Mouse (Mus musculus): ENCODE measurements around the gene Faah. TPM values are rescaled to one million over a fixed set of nuclear protein-coding genes. Genes with fewer than 3 reads are reported as not detected.
A peak's percentile ranks its signal among the peaks of the same experiment; 100 is the strongest.

Faah gene
- polyA plus RNA-seq, 1 experiment = not detected

DNA sequence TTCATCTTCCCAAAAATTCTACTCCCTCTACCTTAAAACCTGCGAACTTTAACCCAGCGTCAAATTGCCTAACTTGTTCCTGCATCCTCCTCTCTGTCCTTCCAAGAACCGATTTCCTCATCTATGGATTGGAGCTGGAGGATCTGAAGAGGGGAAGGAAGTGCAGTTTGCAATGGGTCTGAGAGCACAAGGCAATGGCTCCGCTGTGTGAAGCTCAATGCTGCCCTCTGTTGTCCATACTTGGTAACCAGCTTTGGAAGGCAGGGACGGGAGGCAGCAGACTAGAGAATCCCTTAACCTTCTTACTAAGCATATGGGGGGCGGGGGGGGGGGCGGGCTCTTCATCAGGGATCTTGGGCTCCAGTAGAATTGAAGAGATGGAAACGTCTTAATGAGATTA lies 37.0 kb downstream of the Faah start:
- no peaks in the 10 kb centered on the region; the same call in 1 of the 2 replicates for H3K4me1 ChIP-seq (ENCODE audit: control insufficient read depth, insufficient read depth, insufficient read length, low read length)
- no peak overlapping the region for H3K27ac ChIP-seq (replicated peaks; ENCODE audit: low read depth, low read length)
- no peak overlapping the region for H3K4me3 ChIP-seq (ENCODE audit: insufficient read depth, low read depth, low read length)

DNA sequence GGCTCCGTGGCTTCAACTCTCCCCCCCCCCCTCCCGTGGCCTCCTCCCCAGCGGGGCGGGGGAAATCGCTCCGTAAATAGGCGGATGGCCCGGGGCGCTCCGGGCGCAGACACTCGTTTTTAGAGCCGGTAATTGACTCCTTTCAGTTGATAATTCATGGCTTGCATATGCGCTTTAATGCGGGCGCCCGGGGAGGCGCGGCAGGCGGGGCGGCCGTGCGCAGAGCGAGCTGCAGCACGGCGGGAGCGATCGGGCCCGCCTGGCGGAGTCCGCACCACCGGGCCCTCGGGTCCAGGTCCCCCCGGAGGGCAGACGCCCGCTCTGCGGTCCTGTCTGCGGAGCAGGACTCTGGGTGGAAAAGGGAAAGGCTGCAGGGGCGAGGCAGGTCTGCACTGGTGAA lies 38.3 kb downstream of the Faah start:
- H3K27ac ChIP-seq (replicated peaks; ENCODE audit: low read depth, low read length) = no peak overlapping the region
- H3K4me1 ChIP-seq (ENCODE audit: control insufficient read depth, insufficient read depth, insufficient read length, low read length) = no peaks in the 10 kb centered on the region; the same call in 1 of the 2 replicates
- H3K4me3 ChIP-seq (ENCODE audit: insufficient read depth, low read depth, low read length) = no peak overlapping the region; the same call in 1 of the 2 replicates

DNA sequence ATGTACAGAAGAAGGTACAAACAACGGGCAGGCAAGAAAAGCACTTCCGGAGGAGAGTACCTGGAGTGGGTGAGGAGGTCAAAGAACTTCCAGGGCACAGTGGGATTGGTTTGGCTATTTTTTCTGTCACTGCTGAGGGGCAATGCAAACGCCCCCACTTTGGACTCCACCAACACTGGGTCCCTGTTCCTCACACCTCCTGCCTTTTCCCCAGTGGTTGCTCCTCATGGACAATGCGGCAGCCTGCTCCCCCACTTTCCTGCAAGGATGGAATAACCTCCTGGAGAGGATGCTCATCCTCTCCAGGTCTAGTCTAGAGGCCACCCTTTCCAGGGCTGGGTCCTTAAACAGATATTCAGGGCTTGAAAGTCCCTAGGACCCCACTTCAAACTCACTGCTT lies 38.8 kb downstream of the Faah start:
- Histone ChIP-seq H3K4me1 (ENCODE audit: control insufficient read depth, insufficient read depth, insufficient read length, low read length) (no peaks in the 10 kb centered on the region; the same call in 1 of the 2 replicates), H3K27ac (replicated peaks; ENCODE audit: low read depth, low read length) (no peak overlapping the region), H3K4me3 (ENCODE audit: insufficient read depth, low read depth, low read length) (no peak overlapping the region)

DNA sequence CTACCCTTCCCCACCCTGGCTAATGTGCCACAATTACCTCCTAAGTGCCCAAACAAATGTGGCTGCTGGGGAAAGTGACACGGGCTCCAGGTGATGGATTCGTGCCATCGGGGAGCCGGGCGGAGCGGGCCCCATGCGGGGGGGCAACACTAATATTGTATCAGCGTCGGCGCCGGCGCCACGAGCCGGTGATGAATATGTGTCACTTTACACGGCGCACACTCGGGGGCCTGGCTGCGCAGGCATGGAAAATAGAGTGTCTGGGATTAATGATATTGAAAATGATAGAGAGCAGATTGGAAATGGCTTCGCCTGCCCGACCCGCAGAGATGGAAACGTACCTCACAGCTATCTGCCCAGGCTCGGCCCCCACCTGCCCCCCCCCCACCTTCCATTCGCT lies 45.2 kb downstream of the Faah start:
- Histone ChIP-seq H3K4me3 (ENCODE audit: insufficient read depth, low read depth, low read length) (no peak overlapping the region), H3K27ac (replicated peaks; ENCODE audit: low read depth, low read length) (no peak overlapping the region), H3K4me1 (ENCODE audit: control insufficient read depth, insufficient read depth, insufficient read length, low read length) (no peaks in the 10 kb centered on the region)

DNA sequence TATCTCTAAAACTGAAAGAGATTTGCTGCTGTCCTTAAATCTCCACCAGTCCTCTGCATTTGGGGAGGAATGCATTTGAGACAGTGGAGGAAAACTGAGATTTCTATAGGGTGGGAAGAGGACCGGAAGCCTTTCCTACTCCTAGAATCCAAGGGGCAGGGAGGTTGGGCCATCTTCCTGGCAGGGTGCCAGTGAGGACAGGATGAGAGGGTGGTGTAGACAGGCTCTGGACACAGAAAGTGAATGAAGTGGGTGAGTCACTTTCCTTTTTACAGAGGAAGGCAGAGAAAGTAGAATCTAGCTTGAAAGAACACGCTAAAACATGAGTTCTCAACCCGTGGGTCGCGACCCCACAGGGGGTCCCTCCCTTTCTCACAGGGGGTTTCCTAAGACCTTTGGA lies 53.3 kb downstream of the Faah start:
- H3K4me3 ChIP-seq (ENCODE audit: insufficient read depth, low read depth, low read length) = no peak overlapping the region
- no peaks in the 10 kb centered on the region for H3K4me1 ChIP-seq (ENCODE audit: control insufficient read depth, insufficient read depth, insufficient read length, low read length)
- H3K27ac ChIP-seq (replicated peaks; ENCODE audit: low read depth, low read length) = no peak overlapping the region

DNA sequence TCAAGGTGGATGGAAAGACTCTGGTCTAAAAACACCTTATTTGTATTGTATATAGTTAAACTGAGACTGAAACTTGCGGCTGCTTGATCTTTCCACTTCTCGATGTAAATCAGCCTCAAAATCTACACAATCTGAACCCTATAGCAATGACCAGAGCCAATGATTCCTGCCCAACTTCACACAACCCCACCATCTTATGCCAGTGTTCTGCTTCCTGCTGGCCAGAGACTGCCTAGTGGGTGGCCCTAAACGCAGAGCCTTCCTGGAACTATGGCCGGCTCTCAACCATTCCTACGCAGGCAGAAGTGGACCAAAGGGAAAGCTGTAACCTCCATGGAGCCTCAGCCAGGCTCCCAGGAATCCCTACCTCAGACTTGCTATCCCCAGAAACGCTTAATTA lies 54.0 kb downstream of the Faah start:
- Histone ChIP-seq H3K27ac (replicated peaks; ENCODE audit: low read depth, low read length) (no peak overlapping the region), H3K4me1 (ENCODE audit: control insufficient read depth, insufficient read depth, insufficient read length, low read length) (no peaks in the 10 kb centered on the region), H3K4me3 (ENCODE audit: insufficient read depth, low read depth, low read length) (no peak overlapping the region)

DNA sequence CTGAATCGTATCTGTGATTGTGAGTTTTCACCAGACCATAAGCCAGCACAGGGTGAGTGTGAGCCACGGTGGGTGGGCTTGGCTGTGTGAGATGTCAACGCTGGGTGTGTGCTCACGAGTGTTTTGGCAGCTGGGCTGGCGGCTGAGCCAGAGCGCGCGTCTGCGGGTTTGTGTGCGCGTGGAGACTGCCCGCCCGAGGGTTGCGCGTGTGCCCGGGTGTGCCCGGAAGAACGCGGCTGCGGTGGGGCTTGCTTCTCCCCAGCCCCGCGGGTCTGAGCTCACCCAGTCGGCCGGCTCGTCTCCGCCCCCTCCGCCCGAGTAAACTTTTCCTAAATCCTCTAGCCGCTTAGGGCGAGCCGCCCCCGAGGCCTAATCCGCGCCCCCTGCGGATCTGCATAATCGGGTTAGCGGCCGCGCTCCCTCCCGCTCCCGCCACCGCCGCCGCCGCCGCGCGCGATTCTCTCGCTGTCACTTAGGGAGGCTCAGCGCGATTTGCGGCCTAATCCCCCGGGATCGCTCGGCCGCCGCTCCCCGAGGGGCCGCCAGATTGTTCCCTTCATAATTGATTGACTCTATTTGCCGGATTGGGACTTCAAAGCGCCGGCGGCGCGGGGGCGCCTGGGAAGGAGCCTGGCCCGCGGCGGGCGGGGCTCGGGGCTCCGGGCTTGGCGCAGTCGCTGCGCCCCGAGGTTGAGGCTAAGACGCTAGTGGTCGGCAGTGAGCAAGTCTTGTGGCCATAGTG lies 54.9 kb downstream of the Faah start:
- H3K27ac ChIP-seq (replicated peaks; ENCODE audit: low read depth, low read length) = no peak overlapping the region
- no peaks in the 10 kb centered on the region for H3K4me1 ChIP-seq (ENCODE audit: control insufficient read depth, insufficient read depth, insufficient read length, low read length)
- H3K4me3 ChIP-seq (ENCODE audit: insufficient read depth, low read depth, low read length) = peak overlapping the region; percentile 54

DNA sequence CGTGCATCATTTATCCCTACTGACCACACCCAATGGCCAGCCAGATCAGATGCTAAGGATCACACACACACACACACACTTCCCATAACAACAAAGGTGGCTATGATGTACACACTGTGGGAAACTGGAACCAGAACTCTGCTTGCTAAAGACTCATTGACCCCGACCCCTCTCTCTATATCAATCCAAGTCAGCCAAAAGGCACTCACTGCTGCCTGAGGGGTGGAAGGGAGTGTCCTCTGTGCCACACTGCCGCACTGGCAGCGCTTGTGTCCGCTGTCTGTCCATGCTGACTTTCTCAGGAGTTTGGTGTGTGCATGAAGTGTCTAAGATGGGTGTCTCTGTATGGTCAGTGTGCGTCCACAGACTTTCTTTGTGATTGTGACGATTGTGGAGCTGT lies 55.7 kb downstream of the Faah start:
- Histone ChIP-seq H3K4me3 (ENCODE audit: insufficient read depth, low read depth, low read length) (no peak overlapping the region), H3K4me1 (ENCODE audit: control insufficient read depth, insufficient read depth, insufficient read length, low read length) (no peaks in the 10 kb centered on the region), H3K27ac (replicated peaks; ENCODE audit: low read depth, low read length) (no peak overlapping the region)

DNA sequence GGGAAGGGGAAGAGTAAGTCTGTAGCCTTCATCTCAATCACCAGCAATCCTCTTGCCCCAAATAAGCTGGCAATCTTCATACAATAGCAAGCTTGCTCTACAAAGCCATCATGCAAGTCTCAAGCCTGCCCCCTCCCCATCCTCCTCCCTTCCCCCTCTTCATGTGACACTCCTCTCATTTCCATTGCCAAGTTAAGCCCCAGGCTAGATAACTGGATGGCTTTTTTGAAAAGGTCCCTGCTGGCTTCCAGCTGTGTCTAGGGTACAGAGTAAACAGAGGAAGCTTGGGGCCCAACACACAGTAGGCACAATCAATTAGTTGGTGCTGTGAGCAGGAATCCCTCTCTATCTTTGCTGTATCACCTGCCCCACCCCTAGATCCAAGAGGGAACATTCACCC lies 58.2 kb downstream of the Faah start:
- Histone ChIP-seq H3K4me1 (ENCODE audit: control insufficient read depth, insufficient read depth, insufficient read length, low read length) (no peaks in the 10 kb centered on the region), H3K4me3 (ENCODE audit: insufficient read depth, low read depth, low read length) (no peak overlapping the region), H3K27ac (replicated peaks; ENCODE audit: low read depth, low read length) (no peak overlapping the region)

DNA sequence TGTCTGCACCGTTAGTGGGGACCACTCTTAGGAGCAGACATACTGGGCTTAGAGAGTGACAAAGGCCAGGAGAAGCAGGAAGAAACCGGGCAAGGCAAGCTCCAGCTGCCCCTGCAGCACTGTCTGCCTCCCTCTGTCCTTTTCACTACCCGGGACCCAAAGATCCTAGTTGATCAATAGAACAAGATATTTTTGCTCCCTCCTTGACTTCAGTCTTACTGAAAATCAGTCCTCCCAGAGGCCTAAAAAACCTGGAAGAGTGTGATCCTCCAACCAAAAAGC lies 62.3 kb downstream of the Faah start:
- Histone ChIP-seq H3K27ac (replicated peaks; ENCODE audit: low read depth, low read length) (no peak overlapping the region), H3K4me3 (ENCODE audit: insufficient read depth, low read depth, low read length) (no peak overlapping the region), H3K4me1 (ENCODE audit: control insufficient read depth, insufficient read depth, insufficient read length, low read length) (no peaks in the 10 kb centered on the region)

DNA sequence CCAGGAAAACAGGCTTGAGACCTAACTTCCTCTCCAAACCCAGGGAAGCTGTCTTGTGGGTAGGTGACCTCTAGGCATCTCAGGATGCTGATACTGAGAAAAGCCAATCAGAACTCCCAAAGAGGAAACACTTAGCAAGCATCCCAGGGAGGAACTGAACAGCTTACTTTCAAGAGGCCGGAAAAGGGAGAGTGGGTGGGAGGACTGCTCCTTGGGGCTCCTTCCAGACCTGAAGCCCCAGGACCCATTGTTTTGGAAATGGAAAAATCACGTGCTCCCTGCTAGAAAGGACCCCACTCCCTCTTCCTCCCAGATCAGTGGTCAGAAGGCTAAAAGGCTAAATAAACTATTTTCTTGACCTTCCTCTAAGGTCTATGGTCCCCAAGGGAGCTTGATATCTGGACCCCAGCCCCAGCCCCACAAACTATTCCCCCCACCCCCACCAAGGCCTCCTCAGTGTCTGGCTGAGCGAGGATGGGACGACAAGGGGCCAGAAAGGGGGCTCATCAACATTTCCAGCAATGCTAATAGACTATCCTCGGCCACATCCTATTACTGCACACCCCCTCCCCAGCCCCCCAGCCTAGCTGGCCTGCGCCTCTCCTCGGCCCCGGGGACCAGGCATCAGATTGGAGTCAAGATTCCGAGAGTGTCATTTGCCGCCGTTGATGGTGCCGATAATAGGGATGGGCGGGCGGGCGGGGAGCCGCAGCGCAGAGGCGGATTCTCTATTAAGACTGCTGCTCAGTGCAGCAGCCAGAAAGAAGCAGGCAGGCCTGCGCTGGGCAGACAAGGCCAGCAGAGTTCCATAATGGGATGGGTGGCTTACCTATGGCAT lies 62.9 kb downstream of the Faah start:
- no peak overlapping the region for H3K27ac ChIP-seq (replicated peaks; ENCODE audit: low read depth, low read length)
- H3K4me3 ChIP-seq (ENCODE audit: insufficient read depth, low read depth, low read length) = no peak overlapping the region
- H3K4me1 ChIP-seq (ENCODE audit: control insufficient read depth, insufficient read depth, insufficient read length, low read length) = no peaks in the 10 kb centered on the region

DNA sequence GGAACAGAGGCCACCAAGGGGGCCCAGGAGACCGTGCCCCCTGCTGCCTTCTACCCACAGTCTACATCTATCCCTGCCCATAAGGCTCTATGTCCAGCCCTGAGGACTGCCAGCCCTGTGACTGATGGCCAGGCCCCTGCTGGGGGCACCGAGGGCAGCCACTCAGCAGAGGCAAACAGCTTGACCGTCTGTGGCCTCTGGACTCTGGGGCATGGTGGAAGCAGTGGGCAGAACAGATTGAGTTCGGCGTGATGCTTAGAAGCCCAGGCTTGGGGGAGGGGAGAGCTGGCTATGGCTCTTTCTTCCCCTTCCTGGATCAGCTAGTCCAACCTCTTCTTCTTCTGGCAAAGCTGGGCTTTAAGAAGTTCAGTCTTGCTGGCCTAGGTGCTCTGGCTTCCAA lies 64.2 kb downstream of the Faah start:
- Histone ChIP-seq H3K4me3 (ENCODE audit: insufficient read depth, low read depth, low read length) (no peak overlapping the region), H3K4me1 (ENCODE audit: control insufficient read depth, insufficient read depth, insufficient read length, low read length) (no peaks in the 10 kb centered on the region), H3K27ac (replicated peaks; ENCODE audit: low read depth, low read length) (no peak overlapping the region)

DNA sequence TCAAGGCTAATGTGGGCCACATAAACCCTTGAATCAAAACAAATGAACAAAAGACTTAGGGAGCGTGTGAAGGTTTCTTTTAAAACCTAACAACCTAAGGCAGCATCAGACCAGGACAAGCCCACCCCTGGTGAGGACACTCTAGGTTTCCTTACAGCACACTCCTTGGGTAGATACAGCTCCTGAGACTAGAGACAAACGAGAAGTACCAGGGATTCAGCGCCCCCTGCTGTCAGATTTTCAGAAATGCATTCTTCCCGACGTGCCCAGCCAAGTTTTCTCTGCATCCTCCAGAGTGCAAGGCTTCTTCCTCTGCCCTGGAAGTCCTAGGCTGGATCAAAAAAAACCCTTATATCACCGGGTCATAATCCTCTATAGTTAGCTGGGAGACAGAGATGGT lies 65.0 kb downstream of the Faah start:
- H3K4me3 ChIP-seq (ENCODE audit: insufficient read depth, low read depth, low read length) = no peak overlapping the region
- H3K4me1 ChIP-seq (ENCODE audit: control insufficient read depth, insufficient read depth, insufficient read length, low read length) = no peaks in the 10 kb centered on the region
- no peak overlapping the region for H3K27ac ChIP-seq (replicated peaks; ENCODE audit: low read depth, low read length)

DNA sequence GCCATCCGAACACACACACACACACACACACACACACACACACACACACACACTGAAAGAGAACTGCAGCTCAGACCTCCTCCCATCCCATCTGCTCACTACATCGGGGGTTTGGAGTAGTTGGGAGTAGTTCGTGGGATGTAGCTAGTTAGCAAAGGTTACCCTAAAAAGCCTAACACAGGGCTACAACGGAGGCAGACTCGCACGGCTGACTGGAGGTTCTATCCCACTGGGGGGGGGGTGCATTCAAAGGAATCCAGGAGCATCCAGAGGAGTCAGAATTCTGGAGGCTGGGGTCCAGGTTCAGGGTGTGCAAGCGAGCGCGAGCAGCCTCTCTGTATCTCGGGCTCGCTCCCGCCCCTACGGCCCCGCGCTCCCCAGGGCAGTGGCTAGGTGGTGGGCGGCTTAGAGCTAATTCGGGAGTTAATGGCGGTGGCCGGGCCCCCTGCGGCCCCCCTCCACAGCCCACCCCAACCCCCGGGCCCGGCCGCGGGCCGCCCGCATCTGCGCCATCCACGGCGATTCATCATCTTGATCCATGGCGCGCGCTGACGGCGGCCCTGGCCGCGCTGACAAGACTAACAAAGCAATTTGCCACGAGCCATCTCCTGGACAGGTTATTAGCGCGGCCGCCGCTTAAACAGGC lies 73.9 kb downstream of the Faah start:
- Histone ChIP-seq H3K4me3 (ENCODE audit: insufficient read depth, low read depth, low read length) (no peak overlapping the region), H3K4me1 (ENCODE audit: control insufficient read depth, insufficient read depth, insufficient read length, low read length) (no peaks in the 10 kb centered on the region), H3K27ac (replicated peaks; ENCODE audit: low read depth, low read length) (no peak overlapping the region)

DNA sequence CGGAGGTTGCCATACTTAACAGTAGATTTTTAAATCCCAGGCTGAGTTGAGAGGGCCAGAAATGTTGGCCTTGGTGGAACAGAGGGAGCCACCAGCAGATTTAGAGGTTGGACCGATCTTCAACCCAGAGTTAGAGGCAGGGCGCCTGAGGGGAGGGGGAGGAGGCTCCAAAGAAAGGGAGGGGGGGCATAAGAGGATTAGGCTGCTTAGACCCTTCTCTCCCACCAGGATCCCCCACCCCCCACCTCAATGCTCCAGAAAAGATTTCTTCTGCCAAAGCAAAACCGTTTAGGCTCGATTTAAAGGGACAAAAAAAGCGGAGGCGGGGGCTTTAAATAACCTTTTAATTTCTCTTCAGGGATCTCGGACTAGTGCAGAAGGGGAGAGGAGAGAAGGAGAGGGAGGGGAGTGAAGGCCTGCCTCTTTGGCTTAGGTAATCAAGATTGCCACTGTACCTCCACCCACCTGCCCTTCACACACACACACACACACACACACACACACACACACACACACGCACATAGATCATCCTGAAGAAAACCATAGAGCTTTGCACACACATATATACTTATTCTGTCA lies 76.4 kb downstream of the Faah start:
- Histone ChIP-seq H3K4me3 (ENCODE audit: insufficient read depth, low read depth, low read length) (no peak overlapping the region), H3K4me1 (ENCODE audit: control insufficient read depth, insufficient read depth, insufficient read length, low read length) (no peaks in the 10 kb centered on the region), H3K27ac (replicated peaks; ENCODE audit: low read depth, low read length) (no peak overlapping the region)
